Mouse (Mus musculus) urinary bladder, adult 18-20 months (tissue): ENCODE measurements around the gene Maff.
A peak's percentile ranks its signal among the peaks of the same experiment; 100 is the strongest.

Experiments
- DNase-seq, 2 experiments: peaks; one replicate each; pipeline ENCODE4 v3.0.0; 2022; ENCODE audit warnings: low spot score in 2 of 2, mixed read lengths in 2 of 2

Maff gene

DNA sequence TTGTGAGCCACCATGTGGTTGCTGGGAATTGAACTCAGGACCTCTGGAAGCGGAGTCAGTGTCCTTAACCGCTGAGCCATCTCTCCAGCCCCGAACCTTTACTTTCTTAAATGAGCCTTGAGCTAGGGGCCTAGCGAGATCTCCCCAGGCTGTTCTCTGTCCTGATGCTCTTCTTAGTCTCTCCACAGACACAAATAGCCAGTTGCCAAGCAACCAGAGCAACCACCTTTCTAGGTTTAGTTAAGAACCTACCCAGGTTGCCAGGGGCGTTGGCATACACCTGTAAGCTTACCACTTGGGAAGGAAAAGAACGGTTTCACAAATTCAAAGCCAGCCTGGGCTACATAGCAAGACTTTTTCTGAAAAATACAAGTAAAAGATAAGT, 16.4 kb upstream of the Maff start:
- no peak for DNase-seq

DNA sequence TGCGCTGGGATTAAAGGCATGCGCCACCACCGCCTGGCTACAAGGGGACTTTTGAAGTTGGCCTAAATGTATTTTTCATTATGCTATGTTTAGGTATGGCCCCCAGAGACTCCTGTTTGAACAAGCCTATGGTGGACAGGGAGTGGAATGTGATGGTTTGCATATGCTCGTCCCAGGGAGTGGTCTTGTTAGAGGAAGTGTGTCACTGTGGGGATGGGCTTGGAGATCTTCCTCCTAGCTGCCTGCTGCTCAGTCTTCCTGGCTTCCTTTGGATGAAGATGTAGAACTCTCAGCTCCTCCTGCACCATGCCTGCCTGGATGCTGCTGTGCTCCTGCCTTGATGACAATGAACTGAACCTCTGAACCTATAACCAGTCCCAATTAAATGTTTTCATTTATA, 15.9 kb upstream of the Maff start:
- no peak for DNase-seq

DNA sequence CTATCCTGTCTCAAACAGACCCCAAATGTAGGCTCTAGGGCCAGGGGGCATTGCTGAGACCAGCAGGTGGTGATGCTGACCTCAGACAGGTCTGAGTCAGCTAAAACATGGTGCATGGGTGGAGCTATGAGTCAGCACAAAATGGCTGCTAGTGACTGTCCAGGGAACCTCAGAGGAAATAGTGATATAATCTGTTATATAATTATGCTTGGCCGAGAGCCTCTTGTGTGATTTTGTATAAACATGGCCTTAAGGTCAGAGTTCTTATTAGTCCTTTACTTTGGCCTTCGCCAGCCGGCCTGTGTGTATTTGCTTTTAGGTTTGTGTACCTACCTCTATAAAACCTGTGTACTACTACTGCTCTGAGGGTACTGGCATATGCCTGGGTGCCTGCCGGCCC, 13.0 kb upstream of the Maff start:
- peak in 1 of 2 experiments; percentile 62 for DNase-seq

DNA sequence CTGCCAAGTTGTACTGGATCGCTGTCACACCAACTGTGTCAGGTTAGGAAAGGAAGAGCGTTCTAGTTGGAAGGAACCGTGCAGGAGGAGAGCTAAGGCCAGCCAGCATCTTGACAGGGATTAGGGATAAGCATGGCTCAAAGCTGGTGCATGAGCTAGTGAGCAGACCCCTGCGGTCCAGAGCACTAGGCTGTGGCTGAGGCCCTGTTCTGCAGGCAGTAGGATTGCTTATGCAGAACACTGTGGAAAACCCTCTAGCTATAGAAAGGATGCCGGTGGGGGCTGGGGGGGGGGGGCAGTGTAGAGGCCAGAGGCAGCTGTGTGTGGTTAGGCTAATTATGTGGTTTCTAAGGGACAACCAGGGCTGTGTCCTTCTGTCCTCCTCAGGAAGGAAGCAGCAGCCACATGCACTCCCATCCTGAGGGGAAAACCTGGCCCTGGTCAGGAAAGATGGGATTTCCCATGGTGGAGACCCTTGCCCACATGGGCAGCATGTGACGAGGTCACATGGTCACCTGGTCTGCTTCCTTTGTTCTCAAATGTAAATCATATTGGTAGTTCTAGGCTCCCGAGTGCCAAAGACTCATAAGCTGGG, 11.3 kb upstream of the Maff start:
- DNase-seq, result no peak

DNA sequence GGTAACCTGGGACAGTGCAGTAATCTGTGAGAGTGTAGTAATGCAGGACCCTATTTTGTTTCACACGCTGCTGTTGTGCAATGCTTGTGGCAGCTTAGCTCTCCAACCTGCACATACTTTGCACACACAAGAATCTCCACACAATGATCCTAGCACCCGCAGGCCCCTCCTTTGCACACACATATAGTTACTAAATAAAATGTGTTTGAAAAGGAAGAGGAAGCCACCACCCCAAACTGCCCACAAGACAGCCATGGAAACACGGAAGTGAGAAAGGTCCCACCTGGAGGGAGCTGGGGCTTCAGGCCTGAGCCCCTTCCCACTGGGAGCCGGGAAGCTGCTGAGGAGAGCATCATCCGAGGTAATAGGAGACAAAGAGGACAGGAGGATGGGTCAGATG, 7.4 kb upstream of the Maff start:
- DNase-seq, result no peak

DNA sequence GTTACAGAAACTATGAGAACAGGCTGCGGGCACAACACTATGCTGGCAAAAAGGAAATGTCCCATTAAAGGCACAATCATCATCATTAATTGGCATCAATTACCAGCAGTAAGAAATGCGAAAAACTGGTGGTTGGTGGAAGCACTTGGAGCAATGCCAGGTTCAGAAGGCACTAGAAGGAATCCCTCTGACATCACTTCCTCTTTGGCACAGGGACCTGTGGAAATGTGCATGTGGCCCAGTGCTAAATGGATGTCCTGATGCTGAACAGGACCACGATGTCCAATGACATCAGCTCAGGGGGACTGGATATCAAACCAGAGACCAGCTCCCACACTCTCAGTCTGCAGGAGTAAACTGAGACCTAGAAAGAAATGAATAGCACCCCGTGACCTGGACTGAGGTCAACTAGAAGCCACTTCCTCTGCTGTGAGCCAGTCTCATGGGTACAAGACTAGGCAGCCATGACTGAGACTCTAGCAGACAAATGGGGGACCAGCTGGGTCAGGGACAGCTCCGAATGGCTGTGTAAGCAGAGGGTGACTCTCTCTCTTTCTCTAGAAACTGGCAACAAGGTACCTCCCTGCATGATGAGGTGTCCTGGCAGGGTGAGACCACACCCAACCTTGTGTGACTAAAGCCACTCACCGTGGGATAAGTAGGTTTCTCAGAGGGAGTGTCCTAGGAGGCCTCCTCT, 3.6 kb upstream of the Maff start:
- no peak for DNase-seq

DNA sequence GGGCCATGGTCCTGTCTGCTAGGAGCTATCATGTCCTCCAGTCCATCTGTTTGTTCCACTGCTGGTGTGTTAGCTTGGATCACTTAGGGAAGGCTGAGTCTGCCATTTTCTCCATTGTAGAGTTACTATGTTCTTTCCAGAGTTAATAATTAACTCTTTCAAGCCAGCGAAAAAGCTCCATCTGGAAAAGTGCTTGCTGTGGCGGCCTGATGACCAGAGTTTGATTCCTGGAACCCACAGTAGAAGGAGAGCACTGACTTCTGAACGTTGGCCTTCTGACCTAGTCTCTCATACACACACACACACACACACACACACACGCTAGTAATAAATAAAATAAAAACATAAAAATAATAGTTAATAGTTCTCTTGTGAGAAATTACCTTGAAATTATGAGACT, 1.8 kb upstream of the Maff start:
- DNase-seq, result no peak

DNA sequence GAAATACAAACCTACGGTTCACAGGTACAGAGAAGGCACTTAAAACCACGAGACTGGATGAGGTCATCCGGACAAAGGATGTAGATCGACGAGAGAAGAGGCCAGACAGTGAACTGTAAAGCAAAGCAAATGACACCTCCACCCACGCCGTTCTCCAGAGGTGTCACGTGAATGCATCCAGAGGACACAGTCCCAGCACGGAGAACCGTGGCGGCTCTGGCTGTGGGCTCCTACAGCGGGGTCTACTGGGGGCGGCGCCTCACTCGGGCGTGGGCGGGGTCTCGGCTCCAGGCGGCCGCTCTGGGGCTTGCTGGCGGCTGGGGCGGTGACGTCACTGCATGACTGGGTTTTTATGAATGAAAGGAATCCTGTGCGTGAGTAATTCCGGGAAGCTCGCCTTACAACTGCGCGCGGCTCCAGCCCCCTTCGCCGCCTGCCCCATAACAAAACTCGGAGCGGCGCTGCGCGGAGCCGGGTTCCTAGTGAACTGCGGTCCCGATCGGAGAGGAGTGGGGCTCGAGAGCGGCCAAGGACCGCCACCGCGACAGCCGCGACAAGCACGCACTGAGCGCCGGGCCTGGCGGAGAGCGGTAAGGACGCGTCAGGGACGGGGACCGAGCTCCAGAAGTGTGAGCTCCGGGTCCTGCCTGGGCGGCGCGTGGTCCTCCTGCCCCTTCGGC, 884 bp downstream of the Maff start:
- DNase-seq, result peak; percentile 81 to 88

DNA sequence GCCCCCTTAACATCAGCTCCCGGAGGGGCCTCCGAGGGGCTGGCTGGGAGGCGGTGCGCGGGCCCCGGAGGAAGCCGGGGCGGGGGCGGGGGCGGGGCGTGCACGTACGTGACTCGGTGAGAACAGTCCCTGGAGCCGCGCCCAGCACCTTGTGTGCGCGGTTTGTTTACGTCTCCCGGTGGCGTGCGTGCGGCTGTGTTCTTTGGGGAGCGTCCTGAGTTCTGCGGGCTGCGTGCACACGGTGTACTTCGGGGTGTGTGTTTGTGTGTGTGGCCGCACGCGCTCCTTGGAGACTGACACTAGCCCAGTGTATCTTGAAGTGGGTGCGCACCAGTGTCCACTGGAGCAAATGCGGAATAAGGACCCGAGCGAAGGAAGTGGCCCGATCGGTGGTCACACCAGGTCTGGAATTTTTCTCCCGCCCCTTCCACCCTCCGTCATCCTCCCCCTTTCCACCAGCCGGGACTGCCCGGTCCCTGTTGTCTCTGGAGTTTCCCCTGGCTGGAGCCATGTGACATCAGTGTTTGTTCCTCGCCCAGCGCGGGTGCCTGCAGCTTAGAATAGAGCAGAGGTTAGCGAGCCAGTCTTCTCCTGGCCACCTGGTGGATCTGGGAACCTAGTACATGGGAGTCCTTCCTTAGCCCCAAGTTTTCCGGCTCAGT, 1.6 kb downstream of the Maff start:
- peak; percentile 69 to 72 for DNase-seq

DNA sequence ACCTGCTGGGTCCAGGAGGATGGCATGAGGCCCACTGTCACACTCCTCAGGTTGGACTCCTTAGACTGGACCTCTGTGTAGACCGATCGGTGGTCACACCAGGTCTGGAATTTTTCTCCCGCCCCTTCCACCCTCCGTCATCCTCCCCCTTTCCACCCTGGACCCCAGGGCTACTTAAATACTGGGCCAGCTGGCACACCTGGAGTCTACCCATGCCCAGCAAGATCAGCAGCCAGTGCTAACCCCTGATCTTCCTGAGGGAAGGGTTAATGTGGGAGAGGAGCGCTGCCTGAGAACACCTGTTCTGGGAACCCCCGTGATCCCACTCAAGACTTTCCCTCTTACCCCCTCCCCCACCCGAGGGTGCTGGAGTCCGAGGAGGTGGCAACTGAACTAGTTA, 2.2 kb downstream of the Maff start:
- no peak for DNase-seq

DNA sequence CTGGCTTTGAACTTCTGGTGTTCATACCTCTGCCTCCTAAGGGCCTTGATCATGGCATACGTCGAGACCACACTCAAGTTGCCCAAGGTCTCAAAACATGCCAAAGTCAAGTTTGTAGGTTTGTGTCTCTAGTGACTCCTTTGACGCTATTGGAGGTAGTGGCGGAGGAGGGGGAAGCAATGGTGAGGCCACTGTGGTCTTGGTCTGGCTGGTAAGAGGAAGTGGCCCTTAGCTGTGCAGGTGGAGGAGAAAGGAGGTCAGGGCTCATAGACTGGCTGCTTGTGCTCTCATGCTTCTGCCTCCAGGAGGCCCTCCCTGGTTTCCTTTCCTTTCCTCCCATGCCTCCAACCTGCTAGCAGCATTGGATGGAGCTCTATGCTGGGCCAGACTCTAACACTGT, 4.4 kb downstream of the Maff start:
- no peak for DNase-seq

DNA sequence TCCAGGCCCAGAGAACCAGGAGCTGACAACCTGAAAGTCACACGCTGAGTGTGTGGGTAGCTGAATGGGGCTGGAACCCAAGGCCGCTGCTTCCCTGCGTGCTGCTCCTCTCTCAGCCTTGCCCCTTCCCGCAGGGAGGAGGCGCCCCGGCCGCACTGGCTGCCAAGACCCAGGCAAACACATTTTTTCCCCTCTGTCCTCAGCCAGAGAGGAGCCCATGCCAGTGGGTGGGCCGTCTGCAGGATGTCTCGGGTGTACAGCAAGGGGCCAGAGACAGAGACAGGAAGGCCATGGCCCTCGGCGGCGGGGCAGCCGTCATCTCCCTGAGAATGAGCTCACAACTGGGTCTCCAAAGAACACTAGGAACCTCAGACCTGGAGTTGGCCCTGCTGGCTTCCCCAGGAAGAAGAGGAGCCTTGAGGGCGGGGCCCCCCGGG, 4.9 kb downstream of the Maff start:
- peak in 1 of 2 experiments; percentile 55 for DNase-seq

DNA sequence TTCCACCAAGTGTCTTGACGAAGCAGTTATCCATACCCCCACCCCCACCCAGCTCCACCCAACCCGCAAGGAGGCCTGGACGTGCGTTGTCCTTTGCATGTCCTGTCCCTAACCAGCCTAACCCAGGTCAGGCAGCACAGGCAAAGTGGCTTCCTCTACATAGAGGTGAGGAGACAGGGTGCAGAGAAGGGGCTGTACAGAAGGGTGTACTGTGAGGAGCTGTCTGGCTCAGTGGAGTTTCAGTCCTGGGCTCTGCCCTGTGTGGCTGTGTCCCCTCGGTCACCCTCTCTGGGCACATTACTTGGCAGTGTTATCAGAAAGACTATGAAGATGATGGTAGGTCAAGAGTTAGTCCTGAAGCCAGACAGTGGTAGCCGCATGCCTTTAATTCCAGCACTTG, 6.1 kb downstream of the Maff start:
- DNase-seq, result no peak

DNA sequence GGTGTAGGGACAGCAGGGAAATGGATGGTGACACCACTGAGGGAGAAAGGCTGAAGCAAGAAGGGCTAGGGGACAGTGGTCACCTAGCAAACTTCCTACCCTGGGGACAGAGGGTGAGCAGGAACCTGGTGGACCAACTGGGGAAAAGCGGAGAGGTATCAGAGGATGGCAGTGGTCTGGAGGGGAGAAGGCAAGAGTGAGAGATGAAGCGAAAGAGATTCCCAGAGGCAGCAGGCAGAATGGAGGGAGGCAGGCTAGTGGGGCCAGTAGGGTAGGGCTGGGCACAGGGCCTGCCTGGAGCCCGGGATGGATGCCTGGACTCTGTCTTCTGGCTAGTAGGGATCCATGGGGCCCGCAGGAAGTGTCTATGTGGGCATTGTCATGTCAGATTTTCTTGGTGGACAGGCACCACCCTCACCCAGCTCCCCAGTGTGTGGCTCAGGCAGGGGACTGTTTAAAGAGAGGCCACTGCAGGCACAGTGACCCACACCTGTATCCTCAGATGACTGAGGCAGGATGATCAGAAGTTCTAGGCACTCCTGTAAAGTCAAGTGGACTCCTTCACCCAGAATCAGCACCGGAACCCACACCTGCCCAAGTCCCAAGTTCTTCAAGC, 7.4 kb downstream of the Maff start:
- DNase-seq, result no peak

DNA sequence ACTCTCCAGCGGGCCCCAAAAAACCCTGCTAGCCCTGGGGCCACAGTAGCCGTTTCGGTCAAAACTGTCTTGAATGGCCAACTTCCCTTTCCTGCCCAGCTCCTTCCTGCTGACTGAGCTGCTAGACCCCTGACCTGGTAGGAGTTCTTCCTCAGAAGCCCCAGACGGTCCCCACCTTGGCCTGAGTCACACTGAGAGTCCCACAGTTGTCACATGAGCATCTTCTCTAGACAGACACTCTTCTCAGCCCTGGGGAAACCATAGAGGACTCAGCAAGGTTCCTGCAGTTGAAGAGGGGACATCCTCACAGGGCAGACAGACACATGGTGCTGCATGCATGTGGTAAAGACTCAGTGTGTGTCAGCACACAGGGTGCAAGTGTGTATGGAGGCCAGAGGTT, 8.2 kb downstream of the Maff start:
- DNase-seq, result no peak

DNA sequence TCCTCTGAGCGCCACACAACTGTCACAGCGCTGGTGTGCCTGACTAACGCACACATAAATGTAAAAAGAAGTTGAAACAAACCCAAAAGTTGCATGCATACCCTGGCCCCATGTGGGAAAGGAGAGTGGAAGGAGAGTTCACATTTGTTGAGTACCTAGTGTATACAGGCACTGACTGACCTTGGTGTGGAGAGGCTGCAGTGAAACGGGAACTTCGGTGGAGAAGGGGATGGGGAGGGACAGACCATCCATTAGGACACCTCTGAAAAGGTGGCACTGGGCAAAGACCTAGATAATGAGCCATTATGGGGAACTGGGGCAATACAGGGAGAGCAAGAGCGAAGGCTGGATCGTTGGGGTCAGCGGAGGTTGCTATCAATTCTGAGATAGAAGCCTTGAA, 10.1 kb downstream of the Maff start:
- DNase-seq, result no peak

DNA sequence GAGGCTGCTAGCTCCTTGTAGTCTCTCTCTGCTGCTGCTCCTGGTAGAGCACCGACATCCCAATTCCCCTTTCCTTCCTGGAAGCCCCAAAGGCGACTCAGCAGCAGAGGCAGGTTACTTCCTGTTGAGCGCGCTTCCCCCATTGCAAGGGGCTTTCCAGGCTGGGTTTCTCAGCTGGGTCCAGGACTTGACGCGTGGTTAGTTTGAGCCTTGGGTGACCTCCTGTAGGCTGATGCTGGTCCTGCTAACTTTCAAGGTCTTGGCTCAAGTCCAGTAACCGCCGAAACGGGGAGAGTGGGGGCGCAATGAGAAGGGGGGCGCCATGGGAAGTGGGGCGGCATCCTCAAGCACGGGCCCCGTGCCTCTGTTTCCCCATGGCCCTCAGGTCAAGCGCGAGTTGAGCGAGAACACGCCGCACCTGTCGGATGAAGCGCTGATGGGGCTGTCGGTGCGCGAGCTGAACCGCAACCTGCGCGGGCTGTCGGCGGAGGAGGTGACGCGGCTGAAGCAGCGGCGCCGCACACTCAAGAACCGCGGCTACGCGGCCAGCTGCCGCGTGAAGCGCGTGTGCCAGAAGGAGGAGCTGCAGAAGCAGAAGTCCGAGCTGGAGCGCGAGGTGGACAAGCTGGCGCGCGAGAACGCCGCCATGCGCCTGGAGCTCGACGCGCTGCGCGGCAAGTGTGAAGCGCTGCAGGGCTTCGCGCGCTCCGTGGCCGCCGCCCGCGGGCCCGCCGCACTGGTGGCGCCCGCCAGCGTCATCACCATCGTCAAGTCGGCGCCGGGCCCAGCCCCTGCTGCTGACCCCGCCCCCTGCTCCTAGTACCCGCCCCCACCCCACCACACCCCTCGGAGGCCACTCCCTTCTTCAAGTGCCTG, 10.9 kb downstream of the Maff start:
- DNase-seq, result peak in 1 of 2 experiments; percentile 60

DNA sequence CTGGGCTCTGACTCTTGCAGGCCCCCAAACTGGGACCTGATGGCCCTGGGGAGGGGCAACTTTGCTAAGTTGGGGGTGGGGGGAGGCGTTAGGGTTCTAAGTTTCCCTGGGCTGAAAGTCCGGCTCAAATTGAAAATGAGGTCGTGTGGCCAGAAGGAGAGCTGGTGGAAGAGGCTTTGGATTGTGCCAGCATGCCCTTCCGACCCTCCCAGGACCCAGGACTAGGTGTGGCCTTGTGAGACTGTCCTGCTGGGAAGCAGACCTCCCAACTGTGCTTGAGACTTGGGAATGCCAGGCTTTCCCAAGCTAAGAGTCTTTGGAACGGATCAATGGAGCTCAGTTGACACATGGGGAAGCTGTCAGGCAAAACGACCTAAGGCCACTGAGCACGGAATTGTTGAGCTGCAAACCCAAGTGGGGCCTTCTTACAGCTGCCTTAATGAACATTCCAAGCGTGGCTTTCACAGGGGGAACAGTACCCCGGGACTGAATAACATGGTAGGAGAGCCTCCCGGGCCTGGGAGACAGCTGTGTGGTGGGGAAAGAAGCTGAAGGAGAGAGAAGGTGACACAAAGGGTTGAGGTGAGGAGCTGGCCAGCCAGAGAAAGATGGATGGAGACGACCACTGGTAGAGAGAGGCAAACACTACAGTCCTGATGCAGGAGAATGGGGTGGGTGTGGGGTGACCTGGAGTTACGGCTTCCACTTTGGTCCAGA, 11.7 kb downstream of the Maff start:
- DNase-seq, result no peak

DNA sequence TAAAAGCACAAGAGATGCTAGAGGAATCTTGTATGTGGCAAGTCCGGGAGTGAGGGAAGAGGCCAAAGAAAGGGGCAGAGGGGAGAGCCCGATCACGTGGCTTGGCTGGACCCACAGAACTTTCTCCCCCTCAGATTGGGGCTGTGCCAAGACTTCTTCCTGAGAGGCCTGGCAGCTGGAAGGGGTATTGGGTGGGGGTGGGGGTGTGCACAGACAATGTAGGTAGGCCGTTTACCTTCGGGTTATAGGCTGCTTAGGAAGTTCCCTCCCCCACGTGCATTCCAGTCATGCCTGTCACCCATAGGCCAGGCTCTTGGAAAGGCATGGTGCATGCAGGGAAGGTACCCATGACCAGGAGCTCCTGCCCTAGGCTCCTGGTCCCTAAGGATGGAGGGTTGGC, 13.5 kb downstream of the Maff start:
- no peak for DNase-seq

DNA sequence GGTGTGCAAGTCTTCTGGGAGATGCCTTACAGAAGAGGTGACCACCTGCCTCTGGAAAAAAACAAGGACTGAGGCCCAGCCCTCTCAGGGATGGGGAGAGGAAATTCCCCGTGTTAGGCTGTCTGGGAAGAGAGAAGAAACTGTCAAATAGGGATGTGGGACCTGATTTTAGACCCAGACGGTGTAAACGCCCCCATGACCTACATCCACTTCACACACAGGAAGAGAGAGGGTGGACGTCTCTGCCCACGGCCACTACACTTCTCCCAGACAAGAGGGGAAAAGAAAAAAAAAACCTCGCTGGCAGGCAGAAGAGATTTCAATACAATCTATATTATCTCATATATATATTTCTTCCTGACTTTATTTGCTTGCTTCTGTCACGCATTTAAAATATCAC, 13.9 kb downstream of the Maff start:
- DNase-seq, result no peak

DNA sequence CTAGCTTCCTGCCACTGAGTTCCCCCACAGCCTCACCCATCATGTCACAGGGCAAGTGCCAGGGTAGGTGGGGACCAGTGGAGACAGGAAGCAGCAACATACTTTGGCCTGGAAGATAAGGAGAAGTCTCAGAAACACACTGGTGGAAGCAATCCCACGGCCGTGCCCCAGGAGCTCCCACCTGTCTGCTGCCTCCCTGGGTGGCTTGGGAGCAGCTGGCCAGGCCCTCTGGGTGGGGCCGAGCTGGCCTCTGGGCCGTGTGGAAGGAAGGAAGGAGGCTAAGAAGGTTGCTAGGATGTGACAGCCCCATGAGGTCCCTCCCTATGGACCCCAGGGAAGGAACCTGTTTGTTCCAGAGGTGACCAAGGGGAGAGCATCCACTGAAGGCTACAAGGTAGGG, 14.6 kb downstream of the Maff start:
- DNase-seq, result no peak
